Mouse (Mus musculus) C2C12 (cell line): ENCODE results near the gene Kcne3.
A peak's percentile ranks its signal among the peaks of the same experiment; 100 is the strongest.

Experiments used
- CEBPB ChIP-seq: IDR thresholded peaks from one replicate; pipeline ENCODE4 v1.6.1; 2011; ENCODE audit warnings: low read depth, mild to moderate bottlenecking, control low read depth, moderate library complexity
- CTCF ChIP-seq: IDR thresholded peaks from one replicate; pipeline ENCODE4 v1.5.1; 2011; ENCODE audit not compliant: control insufficient read depth, insufficient read depth, insufficient read length
- MAX ChIP-seq: IDR thresholded peaks from one replicate; pipeline ENCODE4 v1.6.1; 2011; ENCODE audit warnings: mild to moderate bottlenecking, control low read depth
- MYOD1 ChIP-seq: IDR thresholded peaks from one replicate; pipeline ENCODE4 v1.6.1; 2011; ENCODE audit warnings: low read depth; ENCODE audit not compliant: control insufficient read depth, insufficient read length
- MYOG ChIP-seq: IDR thresholded peaks from one replicate; pipeline ENCODE4 v1.6.1; 2011; ENCODE audit not compliant: control insufficient read depth, insufficient read length; ENCODE audit errors: extremely low read depth
- USF1 ChIP-seq: IDR thresholded peaks from one replicate; pipeline ENCODE4 v1.6.1; 2011; ENCODE audit warnings: low read depth, mild to moderate bottlenecking, control low read depth, moderate library complexity

DNA sequence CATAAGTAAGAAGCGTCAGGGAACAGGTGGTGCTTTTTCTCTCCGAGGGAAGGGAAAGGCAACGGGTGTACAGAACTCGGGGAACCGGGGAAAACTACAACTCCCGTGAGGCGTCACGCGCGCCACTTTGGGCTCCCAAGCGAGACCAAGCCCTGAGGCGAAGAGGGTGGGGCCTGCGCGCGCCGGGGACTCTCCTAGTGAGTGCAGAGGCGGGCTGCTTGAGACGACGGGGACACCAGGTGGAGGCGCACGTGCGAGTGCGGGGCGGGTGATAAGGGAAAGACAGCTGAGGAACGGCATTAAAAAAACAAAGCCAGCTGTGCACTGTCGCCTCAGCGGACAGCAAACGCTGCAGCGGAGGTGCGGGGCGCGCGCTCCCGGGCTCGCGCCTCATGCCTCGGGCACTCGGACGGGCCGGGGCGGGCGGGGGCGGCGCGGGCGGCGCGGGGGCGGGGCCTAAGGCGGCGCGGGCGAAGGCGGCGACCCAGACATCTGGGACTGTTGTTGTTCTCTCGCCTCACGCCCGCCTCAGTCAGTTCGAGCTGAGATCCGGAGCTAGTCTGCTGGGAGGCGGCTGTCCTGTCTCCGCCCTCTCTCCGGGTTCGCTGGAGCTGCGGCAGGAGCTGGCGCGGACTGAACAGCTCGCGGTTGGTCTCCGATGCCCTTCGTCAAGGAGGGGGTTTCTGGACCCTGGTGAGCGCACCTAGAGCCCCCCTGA lies 51.0 kb downstream of the Kcne3 start, which contains the start of gene Pgm2l1:
- TF ChIP-seq CTCF (no peak), CEBPB (no peak), USF1 (peak; percentile 20), MYOD1 (no peak), MAX (no peak), MYOG (no peak)
